Mouse (Mus musculus): ENCODE results near the gene Serping1.

DNA sequence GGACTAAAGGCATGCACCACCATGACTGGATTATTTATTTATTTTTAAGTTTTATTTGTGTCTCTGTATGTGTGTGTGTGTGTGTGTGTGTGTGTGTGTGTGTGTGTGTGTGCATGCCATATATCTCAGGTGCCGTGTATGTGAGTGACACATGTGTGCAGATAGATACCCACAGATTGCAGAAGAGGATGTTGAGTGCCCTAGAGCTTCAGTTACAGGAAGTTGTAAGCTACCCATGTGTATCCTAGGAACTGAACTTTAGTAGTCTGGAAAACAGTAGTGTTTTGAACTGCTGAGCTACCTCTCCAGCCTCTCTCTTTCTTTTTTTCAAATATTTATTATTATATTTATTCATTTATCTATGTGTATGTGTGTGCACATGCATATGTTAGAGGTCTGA, 8.1 kb upstream of the Serping1 start:
- TF ChIP-seq POLR2A (IDR thresholded peaks at IDR 0.05; ENCODE audit: borderline replicate concordance, control insufficient read depth, low read depth, low read length) (no peak), CTCF (IDR thresholded peaks at IDR 0.05; ENCODE audit: control insufficient read depth, insufficient read depth, low read length) (no peak)

Measured in bone marrow, adult 2 months (tissue).